Mouse (Mus musculus): ENCODE measurements around the gene Pus1. TPM values are rescaled to one million over a fixed set of nuclear protein-coding genes. Genes with fewer than 3 reads are reported as not detected.

Gene Pus1
- 10 to 100 TPM; 46.4 to 55.9 (median 51.5) TPM for total RNA-seq (2022)

DNA sequence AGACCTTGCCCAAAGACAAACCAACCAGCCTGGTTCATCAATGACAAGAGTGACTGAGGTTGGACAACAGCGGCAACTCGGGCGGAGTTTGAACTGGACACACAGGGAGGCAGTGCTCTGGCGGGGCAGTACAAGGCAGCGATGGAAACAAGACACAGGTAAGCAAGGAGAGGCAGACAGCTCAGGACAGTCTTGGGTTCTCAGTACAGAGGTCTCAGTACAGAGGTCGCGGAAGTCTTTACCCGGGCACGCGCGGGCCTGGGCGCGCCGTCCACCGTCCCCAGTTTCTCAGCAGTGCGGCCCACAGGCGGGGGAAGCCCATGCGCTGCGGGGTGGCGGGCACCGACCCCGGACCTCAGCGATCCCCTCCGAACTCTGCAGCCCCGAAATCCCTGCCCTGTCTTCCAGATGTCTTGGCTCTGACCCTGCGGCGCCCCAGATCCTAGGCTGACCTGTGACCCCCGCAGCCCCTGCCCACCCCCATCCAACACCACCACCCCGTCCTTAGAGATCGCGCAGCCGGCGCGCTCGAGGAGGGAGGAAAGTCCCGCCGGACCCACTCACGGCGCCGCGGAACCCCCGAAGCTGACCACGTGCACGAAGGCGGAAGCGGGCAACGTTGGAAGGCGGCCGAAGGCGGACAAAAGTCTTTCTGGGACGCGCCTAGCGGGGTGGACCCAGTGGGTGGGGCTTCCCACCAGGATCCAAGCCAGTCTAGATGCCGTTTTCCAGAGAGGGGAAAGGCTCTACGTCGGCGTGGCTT is at the start of gene Pus1:
Gene Pus1 (minus strand): TSS at position 662 of the 763 bp plus-strand sequence.
- DNase-seq: peak; percentile 92

DNA sequence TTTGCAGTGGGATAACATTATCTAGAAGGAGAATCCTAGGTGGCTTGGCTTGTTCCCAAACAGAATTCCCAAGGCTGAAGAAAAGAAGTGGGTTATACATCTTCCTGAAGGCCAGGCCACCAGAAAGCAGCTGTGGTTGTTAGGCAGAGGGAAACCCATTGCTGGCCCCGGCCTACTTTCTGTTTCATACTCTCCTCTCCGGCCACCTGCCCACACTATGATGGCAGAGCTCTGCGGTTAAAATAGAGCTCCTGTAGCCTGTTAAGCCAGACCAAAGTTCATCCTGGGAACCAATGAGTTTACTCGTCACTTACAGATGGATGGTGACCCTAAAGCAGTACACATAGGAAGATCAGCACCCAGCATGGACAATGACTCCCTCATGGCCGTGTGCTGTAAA is 47.1 kb upstream of the Pus1 start:
- DNase-seq: no peak

DNA sequence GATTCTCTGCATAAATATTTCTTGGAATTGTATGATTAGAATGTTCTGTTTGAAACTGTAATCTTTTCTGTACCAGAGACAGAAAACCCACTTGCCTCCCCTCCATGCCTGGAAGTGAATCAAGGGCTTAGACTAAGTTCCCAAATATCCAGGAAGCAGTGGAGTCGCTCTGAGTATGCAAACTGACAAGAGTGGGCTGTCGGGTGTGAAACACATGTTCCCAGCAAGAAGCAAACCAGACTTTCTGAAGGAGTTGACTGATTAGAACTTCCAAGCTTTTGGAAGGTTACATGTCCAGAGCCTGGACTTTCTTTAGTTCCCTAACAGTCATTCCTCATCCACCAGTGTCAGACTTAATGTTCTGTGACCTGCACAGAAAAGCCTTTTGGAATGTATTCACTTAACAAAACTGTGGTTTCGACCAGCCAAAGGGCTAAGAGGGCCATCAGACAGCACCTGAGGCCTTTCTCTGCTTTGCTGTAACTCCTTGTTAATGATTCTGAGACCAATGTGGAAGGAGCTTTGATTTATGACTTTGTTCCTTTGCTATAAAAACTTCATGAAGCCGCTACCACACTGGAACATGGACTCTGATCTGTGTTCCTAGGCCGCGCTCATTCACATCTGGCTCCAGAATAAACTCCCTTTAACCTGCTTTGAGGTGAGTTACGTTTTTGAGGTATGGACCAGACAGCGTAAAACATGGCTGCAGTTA is 46.5 kb upstream of the Pus1 start:
- no peak for DNase-seq

DNA sequence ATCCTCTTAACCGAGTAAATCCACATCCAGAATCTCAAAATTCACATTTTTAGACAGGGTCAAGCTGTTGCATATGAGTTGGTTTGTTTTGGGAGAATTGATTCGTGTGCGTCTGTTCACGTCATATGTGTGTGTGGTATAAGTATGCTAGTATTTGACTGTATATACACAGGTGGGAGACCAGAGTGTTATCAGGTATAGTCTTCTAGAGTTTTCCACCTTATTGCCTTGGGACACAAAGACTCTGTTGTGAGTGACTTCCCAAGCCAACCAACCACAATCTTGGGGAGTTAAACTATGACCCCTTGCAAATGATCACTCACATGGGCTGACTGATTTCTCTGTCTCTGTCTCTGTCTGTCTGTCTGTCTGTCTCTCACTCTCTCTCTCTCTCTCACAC is 44.0 kb upstream of the Pus1 start:
- DNase-seq: no peak

DNA sequence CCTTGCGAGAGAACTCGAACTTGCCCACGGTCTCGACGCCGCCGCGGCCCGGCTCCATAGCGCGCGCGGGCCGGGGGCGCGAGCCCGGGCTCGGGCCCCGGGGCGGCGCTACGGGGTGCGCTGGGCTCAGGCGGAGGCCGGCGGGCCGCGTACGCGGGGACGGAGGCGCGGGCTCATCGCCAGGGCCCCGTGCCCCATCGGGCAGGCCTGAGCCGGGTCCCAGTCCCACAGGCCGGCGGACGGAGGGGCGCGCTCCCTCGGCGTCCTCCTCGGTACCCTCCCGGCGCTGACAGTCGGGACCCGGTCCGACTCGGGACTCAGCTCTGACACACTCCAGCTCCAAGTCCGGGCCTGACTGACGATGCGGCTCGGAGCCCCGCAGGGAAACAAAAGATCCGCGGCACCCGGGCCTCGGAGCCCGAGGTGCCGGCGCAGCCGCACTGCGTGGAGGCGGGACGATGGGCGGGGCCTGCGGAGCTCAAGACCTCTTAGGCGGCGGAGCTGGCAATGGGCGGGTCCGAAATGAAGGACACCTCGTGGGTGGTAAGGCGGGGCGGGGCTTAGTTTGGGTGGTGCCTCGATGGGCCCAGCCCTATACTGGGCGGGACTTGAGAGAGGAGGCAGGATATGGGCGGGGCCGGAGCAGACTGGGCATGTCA is 29.3 kb upstream of the Pus1 start, which contains the start of gene Ulk1:
Gene Ulk1 (minus strand): TSS at position 431 of the 659 bp plus-strand sequence.
- DNase-seq: peak; percentile 100

DNA sequence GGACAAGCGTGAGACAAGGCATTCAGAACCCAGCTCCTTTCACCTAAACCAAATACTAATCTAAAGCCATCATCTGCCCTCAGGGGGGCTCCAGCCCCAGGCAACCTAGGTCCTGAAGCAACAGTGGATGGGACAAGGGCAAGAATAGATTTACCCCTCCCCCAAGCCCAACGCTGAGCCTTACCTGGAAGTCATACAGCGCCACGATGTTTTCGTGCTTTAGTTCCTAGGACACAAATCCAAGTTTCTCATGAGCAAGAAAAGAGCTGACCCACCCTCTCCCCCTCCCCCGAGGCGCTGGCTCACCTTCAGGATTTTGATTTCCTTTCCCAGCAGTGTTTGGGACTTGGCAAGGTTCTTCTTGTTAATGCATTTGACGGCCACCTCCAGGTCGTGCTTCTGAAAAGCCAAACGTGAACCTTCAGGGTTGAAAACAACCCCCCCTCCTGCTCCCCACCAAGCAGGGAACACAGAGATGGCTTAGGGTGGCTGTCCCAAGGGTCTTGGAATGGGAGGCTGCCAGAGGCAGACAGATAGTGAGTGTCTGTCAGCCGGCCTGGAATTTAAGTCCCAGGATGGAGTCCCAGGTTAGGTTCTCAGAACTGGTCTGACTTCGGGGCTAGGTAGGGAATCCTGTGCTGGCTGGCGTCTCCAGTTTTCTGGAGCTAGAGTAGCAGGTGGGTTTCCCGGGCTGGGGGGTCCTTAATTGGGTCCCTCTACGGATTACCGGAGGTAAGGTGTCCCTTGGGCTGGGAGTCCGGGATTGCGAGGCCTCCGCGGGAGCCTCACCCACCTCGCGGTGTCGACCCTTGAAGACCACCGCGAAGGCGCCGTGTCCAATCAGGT is 28.6 kb upstream of the Pus1 start:
- DNase-seq: no peak

DNA sequence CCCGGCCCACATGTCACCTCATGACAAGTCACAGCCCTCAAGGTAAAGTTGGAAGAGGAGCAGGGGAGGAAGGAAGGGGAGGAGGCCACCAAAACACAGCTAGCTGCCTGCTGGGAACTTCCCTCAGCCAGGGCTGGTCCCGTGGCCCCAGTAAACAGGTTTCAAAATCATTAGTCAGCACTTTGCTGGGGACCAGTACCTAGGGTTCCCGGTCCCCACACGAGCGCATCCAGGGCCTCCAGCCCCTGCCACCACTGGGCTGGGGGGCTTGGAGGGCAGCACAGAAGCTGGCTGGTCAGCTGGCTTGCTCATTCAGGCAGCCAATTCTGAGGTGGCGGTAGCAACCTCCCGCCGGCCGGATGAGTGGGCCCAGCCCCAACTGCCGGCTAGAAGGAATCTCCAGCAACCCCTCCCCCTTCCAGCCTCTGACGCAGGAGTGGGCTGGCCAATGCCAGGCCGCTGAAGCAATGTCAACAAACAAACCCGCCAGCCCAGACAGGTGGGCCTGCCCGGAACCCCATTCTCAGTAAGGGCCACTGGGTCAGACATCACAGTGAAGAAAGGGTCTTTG is 27.7 kb upstream of the Pus1 start:
- peak; percentile 85 for DNase-seq

DNA sequence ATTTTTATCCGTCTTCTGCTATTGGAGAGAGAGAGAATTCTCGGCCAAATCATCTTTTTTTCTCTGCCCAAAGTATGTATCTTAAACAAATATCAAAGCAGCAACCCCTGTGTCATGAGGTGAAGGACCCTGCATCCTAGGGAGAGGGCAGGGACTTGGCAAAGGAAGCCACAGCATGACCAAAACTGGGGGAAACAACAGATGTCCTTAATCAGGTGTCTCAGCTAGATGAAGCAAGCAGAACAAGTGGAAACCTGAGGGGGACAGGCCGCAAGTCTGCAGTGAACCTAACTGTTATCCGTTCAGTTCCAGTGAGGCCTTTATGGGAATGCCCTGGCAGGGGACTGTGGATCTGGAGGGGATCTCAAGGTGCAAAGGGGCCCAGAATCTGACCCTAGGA is 27.0 kb upstream of the Pus1 start:
- no peak for DNase-seq

DNA sequence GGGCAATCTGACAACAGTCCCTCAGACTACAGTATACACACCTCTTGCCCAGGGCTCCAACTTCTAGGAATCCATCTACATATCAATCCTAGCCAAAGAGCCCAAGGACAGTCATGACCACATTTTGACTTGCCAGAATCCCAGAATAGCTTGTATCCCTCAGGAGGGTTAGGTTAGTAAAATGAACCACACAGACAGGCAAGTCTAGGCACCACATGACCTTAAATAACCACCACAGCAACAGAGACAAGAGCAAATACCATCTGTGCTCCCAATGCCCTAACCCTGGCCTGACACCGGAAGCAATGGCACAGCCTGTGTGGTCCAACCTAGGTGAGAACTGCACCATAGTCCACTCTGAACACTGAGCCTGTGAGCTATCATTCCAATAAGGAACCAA is 26.2 kb upstream of the Pus1 start:
- no peak for DNase-seq

DNA sequence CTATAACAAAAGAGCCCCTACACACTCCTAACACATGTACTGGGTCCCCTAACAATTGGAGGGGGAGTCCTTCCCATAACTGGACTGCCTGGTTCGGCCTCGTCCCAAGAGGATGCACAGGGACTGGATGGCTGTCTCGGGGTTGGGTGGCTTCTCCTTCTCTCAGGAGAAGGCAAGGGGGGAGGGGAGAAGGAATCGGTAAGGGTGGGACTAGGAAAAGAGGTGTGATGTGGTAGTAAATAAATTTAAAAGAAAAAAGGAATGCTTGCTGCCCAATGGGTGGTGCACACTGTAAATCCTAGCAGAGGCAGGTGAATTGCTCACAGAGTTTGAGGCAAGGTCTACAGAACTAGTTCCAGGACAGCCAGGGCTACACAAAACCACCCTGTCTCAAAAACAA is 25.7 kb upstream of the Pus1 start:
- no peak for DNase-seq

DNA sequence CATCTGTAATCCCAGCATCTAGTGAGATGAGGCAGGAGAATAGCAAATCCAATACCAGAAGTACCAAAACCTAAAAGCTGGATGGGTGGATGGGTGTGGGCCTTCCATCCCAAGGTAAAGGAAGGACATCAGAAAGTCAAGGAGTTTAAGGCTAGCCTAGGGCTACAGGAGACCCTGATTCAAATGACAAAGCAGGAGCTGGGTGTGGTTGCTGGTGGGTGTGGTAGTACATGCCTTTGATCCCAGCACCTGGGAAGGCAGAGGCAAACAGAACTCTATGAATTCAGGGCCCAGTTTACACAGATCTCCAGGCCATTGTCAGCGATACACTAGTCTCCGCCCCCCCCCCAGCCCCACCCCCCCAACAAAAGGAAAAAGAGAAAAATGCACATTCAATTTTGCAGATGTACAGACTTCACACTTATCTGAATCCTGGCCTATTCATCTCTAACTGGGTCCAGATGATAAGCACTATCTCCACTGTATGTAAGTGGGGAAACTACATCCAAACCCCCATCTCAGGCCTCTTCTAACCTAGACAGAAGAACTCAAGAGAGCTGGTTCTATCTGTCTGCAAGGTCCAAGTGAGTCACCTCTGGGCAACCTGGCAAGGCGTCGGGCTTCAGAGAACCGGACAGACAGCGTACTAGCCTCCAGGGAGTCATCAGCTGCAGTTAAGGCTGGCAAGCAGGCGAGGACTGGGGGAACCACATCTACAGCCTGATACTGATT is 23.7 kb upstream of the Pus1 start:
- DNase-seq: no peak

DNA sequence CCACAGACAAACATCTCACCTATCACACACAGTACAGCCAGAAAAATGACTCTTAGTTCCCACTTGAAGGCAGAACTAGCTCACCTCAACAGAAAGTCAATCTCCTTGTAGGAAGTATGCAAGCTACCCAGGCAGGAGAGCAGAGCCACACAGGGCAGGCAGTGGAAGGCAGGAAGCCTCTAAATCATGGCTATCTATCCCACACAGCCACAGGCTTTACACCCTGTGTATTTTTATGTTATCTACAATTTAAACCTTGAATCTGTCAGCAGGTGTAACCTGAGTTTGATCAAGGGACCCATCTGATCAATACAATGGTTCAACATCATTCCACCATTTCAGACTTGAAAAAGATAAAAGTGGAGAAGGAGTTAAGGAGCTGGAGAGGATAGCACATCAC is 22.4 kb upstream of the Pus1 start:
- DNase-seq: no peak

DNA sequence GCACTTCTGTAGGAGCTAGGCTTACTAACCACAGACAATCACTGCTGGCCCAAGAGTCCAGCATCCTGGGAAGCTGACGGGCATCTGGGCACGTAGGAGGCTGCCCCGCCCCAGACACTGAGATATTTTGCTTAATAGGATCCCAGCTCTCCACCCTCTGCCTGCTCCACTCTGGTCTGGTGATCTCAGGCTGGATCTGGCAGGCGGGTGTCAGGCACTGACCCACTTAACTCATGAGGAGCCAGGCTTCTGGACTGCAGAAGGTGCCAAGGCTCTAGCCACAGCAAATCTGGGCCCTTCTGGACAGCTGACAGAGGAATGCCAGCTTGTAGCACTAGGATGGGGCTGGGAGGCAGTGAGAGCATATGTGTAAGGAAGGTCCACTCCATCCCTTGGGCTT is 21.7 kb upstream of the Pus1 start:
- no peak for DNase-seq

DNA sequence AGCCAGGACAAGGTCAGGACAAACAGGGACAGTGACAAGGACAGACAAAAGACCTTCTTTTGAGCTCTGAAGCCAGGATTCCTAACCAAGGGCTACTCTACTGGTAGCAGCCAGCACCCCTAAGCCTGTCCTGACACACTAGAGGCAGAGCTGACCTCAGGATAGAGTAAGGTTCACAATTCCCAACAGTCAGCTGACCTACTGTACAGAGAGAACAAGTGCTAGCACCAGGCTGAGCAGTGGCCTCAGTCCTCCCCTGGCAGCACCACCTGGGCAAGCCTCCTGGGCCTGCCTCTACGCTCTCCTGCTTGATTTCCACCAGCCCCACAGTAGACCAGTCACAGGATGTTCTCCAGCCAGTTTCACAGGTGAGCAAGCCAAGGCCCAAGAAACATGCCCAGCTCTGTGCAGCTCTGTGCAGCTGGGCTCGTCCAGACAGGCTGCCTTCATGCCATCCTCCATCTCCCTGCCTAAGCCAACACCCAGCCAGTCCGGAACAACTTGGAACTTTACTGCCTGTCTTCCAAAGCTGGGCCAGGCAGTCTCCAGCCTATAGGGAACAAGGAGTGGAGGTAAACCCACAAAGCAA is 20.7 kb upstream of the Pus1 start:
- DNase-seq: no peak

DNA sequence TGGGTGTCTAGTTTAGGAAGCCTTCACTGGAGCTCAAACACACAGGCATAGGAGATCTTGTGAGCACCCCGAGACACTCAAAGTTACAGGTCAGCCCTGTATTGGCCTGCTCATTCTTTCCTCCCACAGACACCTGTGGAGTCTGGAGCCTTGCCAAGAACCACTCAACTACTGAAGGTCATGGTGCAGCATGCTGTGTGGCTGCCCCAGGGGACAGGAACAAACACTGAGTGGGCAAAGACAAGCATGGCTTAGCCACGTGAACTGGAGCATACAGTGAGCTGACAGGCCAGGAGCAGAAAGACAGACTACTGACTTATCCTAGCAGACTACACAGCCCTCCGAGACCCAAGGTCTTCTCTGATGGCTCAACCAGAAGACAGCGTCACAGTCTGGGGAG is 17.2 kb upstream of the Pus1 start:
- no peak for DNase-seq

DNA sequence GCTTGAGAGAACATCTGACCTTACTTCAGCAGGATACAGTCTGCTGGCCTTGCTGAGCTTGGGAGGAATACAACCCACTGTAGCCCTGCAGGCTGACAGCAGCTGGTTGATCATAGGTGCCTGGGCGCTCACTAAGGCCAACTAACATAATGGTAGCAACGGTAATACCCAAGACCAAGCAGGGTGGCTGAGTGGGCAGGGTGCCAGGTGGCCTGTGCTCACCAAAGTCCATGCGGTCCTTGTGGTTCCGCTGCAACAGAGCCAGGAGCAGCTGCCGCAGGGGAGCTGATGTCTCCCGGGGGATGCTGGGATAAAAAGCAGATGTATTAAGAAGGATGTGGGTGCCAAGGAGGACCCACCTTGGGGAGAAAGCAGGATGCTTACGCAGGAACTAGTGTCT is 13.9 kb upstream of the Pus1 start:
- no peak for DNase-seq

DNA sequence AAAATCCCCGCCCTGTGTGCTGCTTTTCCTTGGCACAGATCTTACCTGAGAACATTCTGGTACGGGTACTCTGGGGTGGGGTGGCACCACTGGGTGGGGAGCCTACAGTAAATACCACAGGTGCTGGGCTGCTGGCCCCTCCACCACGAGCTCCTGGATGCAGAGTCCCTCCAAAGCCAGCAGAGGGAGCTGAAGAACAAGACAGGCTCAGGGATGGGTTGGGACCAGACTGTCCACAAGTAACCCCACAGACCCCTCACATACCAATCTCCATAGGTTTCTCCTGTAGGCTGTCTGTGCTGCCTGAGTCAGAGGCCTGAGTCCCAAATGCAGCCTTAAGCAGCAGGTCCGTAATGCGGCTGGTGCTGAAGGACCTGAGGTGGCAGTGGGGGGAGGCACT is 8.2 kb upstream of the Pus1 start:
- DNase-seq: no peak

DNA sequence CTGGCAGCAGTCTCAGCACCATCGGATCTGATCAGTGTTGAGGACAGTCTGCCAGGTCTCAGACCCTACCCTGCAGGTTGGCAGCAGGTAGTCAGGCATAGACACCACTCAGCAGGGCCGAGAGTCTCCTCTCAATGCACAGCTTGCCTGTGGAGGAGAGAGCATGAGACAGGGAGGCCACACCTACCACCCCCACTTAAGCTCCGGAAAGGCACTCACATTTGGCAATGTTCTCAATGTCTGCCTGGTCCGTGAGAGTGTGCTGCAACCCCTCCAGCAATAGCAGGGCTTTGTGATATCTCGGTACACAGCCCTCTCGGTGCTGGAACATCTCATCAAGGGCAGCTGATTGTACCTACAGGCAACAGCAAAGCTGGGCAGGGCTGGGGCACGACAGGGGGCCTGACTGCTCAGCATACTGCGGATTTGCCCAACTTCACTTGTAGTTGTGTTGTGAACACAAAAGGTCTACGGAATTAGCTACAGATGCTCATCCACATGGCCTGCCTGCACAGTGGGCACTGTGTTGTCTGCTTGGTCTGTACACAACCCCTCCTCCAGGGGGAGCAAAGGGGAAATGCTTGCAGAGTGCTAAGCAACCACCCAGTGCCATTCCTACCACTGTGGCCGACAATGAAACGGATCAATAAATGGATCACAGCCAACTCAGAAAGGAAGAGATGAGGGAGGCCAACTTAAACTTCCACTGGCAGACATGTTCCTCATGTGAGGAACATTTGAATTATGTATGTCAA is 5.8 kb upstream of the Pus1 start:
- DNase-seq: no peak

DNA sequence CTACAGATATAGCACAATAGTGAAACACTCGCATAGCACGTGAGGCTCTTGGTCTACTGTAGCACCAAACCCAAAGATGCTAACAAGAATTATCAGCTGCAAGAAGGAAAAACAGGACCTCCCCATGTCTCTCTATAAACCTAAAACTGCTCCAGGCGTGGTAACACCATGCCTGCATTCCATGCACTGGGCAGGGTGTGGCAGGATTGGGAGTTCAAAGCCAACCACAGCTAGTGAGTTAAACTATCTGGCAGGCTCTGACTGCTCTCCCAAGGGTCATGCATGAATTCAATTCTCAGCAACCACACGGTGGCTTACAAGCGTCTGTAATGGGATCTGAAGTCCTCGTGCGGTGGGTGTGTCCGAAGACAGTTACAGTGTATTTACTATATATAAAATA is 2.7 kb upstream of the Pus1 start:
- no peak for DNase-seq

DNA sequence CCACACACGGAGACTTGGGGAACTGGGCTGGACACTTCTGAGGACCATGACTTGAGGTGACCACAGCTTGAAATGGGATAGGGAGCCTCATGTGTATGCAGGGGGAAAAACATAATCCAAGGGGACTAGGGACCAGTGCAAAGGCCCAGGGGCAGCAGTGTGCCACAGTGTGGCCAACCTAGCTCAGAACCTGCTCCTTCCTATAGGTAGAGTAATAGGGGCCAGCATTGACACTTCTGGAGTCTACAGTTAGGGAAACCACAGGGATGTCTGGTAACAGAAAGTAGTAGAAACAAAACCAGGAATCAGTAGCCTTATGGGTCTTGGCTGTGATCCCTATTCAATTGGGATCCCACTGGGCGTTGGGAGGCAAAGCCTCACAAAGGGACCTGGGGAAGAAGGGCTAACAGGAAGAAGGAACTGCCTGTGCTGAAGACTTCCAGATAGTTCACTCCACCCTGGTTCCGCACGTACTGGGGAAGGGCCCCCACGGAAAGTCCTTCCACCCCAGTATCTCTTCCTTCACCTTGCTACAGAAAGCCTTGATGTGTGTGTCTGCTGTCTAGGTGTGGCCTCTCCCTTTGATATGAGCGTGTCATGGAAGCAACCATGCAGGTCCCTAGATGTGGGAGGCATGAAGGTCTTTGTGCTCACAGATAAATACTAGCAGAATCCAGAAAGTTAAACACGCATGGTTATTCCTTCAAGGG is 1.2 kb upstream of the Pus1 start:
- no peak for DNase-seq
